Mouse (Mus musculus) liver, embryonic 12.5 days (tissue): ENCODE data around the gene Foxn3. TPM values are rescaled to one million over a fixed set of nuclear protein-coding genes. Genes with fewer than 3 reads are reported as not detected.
A peak's percentile ranks its signal among the peaks of the same experiment; 100 is the strongest.

Experiments used
- ATAC-seq: fragments of 200-750 bp; cut with Nextera tagmentation; 2 replicates; pipeline ENCODE4 v1.8.0; 2017; ENCODE audit warnings: moderate number of reproducible peaks, mild to moderate bottlenecking, moderate library complexity
- H3K27ac ChIP-seq: fragments of 300-500 bp; sonication (generic); 2 replicates; pipeline ENCODE4 v1.5.1; 2016; ENCODE audit warnings: mild to moderate bottlenecking
- H3K27me3 ChIP-seq: fragments of 300-500 bp; sonication (generic); replicated peaks from 2 replicates; pipeline ENCODE4 v1.6.1; 2016; ENCODE audit warnings: mild to moderate bottlenecking, moderate library complexity
- H3K36me3 ChIP-seq: fragments of 300-500 bp; sonication (generic); 2 replicates; pipeline ENCODE4 v1.6.1; 2016; ENCODE audit warnings: mild to moderate bottlenecking, moderate library complexity
- H3K4me1 ChIP-seq: fragments of 300-500 bp; sonication (generic); 2 replicates; pipeline ENCODE4 v1.6.1; 2016
- H3K4me2 ChIP-seq: fragments of 300-500 bp; sonication (generic); 2 replicates; pipeline ENCODE4 v1.6.1; 2016; ENCODE audit warnings: mild to moderate bottlenecking, moderate library complexity
- H3K4me3 ChIP-seq: fragments of 300-500 bp; sonication (generic); 2 replicates; pipeline ENCODE4 v1.5.1; 2016; ENCODE audit warnings: mild to moderate bottlenecking, moderate library complexity
- H3K9ac ChIP-seq: fragments of 300-500 bp; sonication (generic); 2 replicates; pipeline ENCODE4 v1.6.1; 2016; ENCODE audit warnings: mild to moderate bottlenecking, moderate library complexity
- H3K9me3 ChIP-seq: fragments of 300-500 bp; sonication (generic); replicated peaks from 2 replicates; pipeline ENCODE4 v1.6.1; 2016; ENCODE audit warnings: mild to moderate bottlenecking, moderate library complexity
- WGBS: fragments of 180-500 bp; shearing (Covaris S2); methylation state at CpG from one replicate; pipeline ENCODE4 v1.1.7; 2016; ENCODE audit not compliant: insufficient replicate concordance; 5-methylcytosine and 5-hydroxymethylcytosine counted together
- polyA plus RNA-seq: library from polyadenylated mRNA; unstranded; fragments of >200 nt; fragmentation: Nextera tagmentation; extraction: Ambion mirVana; gene quantifications from 2 replicates; pipeline ENCODE4 v1.2.1, GENCODE M21; 2016

The Foxn3 gene
- polyA plus RNA-seq, 1 experiment from 2014 or later = 25.8 TPM

DNA sequence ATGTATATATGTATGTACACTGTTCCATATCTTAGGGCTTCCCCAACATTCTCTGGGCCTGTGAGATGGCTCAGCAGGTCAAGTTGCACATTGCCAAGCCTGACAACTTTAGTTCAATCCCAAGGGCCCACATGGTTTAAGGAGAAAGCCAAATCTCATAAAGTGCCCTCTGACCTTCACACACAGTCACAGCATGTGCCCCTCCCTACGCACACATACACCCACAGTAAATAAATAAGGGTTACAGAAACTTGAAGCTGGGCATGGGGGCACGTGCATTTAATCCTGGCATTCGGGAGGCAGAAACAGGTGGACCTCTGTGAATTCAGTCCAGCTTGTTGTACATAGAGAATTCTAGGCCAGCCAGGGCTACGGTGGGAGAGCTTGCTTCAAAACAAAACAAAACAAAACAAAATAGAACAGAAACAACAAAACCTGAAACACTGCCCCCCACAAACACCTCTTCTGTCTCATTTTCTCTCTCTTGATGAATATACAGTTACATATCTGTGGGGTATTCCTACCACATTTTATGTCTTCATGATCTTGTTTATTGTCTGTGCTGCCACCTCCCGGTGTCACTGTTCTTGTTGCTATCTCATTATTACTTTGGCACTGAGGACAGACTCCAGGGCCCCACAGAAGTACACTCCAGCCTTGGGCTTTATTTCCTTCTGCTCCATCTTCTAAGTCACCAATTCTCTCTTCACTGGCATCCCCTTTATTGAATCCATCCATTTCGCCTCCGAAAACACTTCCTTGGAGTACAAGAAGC is 19.8 kb downstream of the Foxn3 start:
- no peak overlapping the region for H3K4me2 ChIP-seq
- H3K27me3 ChIP-seq = no peaks in the 10 kb centered on the region
- no peak overlapping the region for H3K9ac ChIP-seq
- 80% methylated on average over 7 of the region's 7 CpGs for WGBS
- H3K4me1 ChIP-seq = peaks cover 26% of the 10 kb centered on the region
- no peak overlapping the region for H3K4me3 ChIP-seq
- H3K9me3 ChIP-seq = no peaks in the 10 kb centered on the region
- no peak overlapping the region for H3K27ac ChIP-seq
- no peak for ATAC-seq
- H3K36me3 ChIP-seq = no peaks in the 10 kb centered on the region

DNA sequence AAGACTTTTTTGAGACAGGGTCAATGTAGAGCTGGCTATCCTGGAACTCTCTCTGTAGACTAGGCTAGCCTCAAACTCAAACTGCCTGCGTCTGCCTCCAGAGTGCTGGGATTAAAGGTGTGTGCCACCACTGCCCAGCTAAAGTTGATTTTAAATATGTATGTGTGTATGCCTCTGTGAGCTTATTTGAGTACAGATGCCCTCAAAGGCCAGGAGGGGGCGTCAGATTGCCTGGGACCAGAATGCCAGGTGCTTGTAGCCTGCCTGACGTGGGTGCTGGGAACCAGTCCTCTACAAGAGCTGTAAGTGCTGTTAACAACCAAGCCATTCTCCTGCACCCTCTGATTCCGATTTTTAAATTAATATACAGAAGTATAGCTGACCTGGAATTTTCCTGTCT is 23.2 kb downstream of the Foxn3 start:
- H3K9me3 ChIP-seq = peaks cover 7% of the 10 kb centered on the region; the same call in 1 of the 2 replicates
- H3K27me3 ChIP-seq = no peaks in the 10 kb centered on the region
- H3K27ac ChIP-seq = no peak overlapping the region
- 77% methylated on average over 4 of the region's 4 CpGs for WGBS
- H3K36me3 ChIP-seq = peaks cover 15% of the 10 kb centered on the region
- H3K4me1 ChIP-seq = peaks cover 9% of the 10 kb centered on the region; the same call in 1 of the 2 replicates
- no peak overlapping the region for H3K4me2 ChIP-seq
- no peak overlapping the region for H3K9ac ChIP-seq
- no peak overlapping the region for H3K4me3 ChIP-seq
- ATAC-seq = no peak

DNA sequence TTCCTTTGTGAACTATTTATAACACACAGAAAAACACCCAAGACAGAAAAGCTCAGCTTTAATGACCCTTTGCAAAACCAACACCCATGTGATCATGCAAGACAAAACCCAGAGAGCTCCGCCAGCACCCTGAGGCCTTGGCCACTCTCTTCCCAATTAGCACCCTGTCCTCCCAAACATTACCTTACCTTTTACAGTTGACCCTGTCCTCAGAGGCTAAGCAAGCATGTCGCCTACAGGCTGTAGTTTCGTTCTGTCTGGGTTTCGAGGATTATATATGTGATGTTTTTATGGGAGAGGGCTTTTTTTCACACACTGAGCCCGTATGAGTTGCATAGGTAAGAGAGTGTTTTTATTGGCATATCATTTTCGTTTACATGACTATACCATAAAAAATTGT is 26.1 kb downstream of the Foxn3 start:
- peaks cover 3% of the 10 kb centered on the region; the same call in 1 of the 2 replicates for H3K4me1 ChIP-seq
- H3K4me2 ChIP-seq = no peak overlapping the region
- no peak overlapping the region for H3K9ac ChIP-seq
- H3K9me3 ChIP-seq = peaks cover 11% of the 10 kb centered on the region
- no peak for ATAC-seq
- H3K27ac ChIP-seq = no peak overlapping the region
- no peaks in the 10 kb centered on the region for H3K27me3 ChIP-seq
- no peak overlapping the region for H3K4me3 ChIP-seq
- peaks cover 28% of the 10 kb centered on the region for H3K36me3 ChIP-seq
- WGBS = 76% methylated on average over 6 of the region's 6 CpGs

GRCm38 (mm10) chr12:99536426-99536825 is 27.0 kb downstream of the Foxn3 start:
- Histone ChIP-seq H3K9ac (no peak overlapping the region), H3K27me3 (no peaks in the 10 kb centered on the region), H3K27ac (no peak overlapping the region), H3K9me3 (peaks cover 11% of the 10 kb centered on the region), H3K4me3 (no peak overlapping the region), H3K4me2 (no peak overlapping the region), H3K36me3 (peaks cover 28% of the 10 kb centered on the region), H3K4me1 (peaks cover 7% of the 10 kb centered on the region; the same call in 1 of the 2 replicates)
- 80% methylated on average over 5 of the region's 5 CpGs for WGBS
- no peak for ATAC-seq

- Histone ChIP-seq H3K36me3 (peaks cover 27% of the 10 kb centered on the region), H3K4me3 (no peak overlapping the region), H3K4me1 (peaks cover 29% of the 10 kb centered on the region; the same call in 1 of the 2 replicates), H3K9me3 (peaks cover 11% of the 10 kb centered on the region), H3K4me2 (no peak overlapping the region), H3K27ac (no peak overlapping the region), H3K9ac (no peak overlapping the region), H3K27me3 (no peaks in the 10 kb centered on the region)
- no peak for ATAC-seq
- 41% methylated on average over 7 of the region's 7 CpGs for WGBS
Observed at GRCm38 (mm10) chr12:99532342-99532741, 31.0 kb downstream of the Foxn3 start.

DNA sequence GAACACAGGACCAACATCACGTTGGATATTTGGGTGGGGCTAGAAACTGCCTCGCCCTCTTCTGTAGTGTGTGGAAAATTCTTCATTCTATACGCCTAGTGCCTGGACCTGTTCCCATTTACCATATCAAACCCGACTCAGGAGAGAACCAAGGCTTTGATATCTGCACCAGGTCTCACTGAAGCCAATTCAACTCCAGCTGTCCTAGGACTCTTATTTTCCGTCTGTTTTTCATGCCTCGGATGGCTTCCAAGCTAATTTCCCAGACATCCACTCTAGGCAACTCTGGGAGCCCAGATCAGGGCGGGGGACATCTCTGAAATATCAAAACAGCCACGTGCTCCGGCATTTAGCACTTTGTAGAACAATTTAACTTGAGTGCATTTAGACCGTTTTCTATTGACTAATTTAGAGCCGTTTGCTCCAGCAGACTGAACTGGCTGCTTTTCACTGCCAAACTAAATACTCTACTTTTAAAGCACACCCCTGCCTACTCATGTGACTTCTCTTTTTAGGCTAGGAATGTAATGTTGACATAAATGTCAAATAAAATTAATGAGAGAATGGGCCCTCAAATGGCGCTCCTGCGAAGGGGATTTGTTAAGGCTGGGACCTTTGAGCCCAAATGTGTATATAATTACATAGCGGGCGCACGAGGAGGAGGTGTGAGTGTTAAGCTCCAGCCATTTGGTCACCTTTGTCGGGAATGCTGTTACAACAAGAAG is 33.5 kb downstream of the Foxn3 start:
- peaks cover 10% of the 10 kb centered on the region for H3K36me3 ChIP-seq
- no peak for ATAC-seq
- H3K4me3 ChIP-seq = no peak overlapping the region
- no peak overlapping the region for H3K9ac ChIP-seq
- peaks cover 4% of the 10 kb centered on the region; the same call in 1 of the 2 replicates for H3K9me3 ChIP-seq
- H3K27me3 ChIP-seq = no peaks in the 10 kb centered on the region
- peaks cover 37% of the 10 kb centered on the region for H3K4me1 ChIP-seq
- H3K27ac ChIP-seq = no peak overlapping the region
- WGBS = 74% methylated on average over 17 of the region's 17 CpGs
- no peak overlapping the region for H3K4me2 ChIP-seq

DNA sequence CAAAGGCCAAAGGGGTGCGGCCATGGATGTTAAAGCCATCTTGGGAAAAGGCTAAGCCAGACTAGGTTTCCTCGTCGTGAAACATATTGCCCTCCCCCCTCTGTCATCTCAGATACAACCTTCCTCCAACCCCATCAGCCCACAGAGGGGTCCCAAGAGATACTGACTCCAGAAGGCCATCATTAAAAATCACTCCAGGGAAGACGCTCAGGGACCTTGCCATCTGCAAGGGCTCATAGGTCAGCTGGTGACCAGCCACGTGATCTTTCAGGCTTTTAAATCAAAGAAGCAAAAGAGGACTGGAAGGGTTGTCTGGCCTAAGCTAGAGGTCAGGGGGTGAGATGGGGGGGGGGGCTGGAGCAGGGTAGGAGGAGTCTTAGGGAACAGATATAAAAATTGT is 34.4 kb downstream of the Foxn3 start:
- H3K9me3 ChIP-seq = no peaks in the 10 kb centered on the region
- H3K4me3 ChIP-seq = no peak overlapping the region
- no peak overlapping the region for H3K9ac ChIP-seq
- peaks cover 37% of the 10 kb centered on the region for H3K4me1 ChIP-seq
- no peak overlapping the region for H3K27ac ChIP-seq
- H3K36me3 ChIP-seq = peaks cover under 1% of the 10 kb centered on the region; the same call in 1 of the 2 replicates
- WGBS = 61% methylated on average over 5 of the region's 5 CpGs
- no peak overlapping the region for H3K4me2 ChIP-seq
- H3K27me3 ChIP-seq = no peaks in the 10 kb centered on the region
- no peak for ATAC-seq

DNA sequence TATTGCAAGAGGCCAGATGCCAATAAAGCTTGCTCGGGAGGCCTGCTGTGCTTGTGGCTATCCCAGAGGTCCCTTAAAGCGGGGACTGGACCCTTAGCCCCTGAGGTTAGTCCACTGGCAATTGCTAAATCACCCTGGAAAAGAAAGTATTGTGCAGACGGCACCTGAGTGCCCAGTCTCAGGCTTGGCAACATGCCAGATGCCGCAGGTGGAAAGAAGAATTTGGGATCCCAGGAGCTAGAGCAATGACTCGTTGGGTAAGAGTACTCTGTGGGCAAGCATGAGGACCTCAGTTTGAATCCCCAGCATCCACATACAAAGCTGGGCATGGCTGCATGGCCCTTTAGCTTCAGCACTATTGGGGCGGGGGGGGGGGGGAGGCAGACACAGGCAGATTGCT is 35.9 kb downstream of the Foxn3 start:
- H3K27me3 ChIP-seq = no peaks in the 10 kb centered on the region
- H3K4me1 ChIP-seq = peaks cover 35% of the 10 kb centered on the region
- ATAC-seq = no peak
- WGBS = 73% methylated on average over 6 of the region's 6 CpGs
- H3K4me2 ChIP-seq = no peak overlapping the region
- no peak overlapping the region for H3K4me3 ChIP-seq
- H3K9me3 ChIP-seq = no peaks in the 10 kb centered on the region
- no peaks in the 10 kb centered on the region for H3K36me3 ChIP-seq
- no peak overlapping the region for H3K27ac ChIP-seq
- no peak overlapping the region for H3K9ac ChIP-seq

GRCm38 (mm10) chr12:99526571-99527140 is 36.7 kb downstream of the Foxn3 start:
- Histone ChIP-seq H3K9ac (no peak overlapping the region), H3K9me3 (no peaks in the 10 kb centered on the region), H3K27me3 (no peaks in the 10 kb centered on the region), H3K36me3 (no peaks in the 10 kb centered on the region), H3K4me1 (peaks cover 30% of the 10 kb centered on the region), H3K4me2 (no peak overlapping the region), H3K27ac (no peak overlapping the region), H3K4me3 (no peak overlapping the region)
- ATAC-seq = 0 out of 2 replicates have a peak, but pooled peaks have one; percentile 31
- WGBS = 50% methylated on average over 9 of the region's 9 CpGs

- H3K4me2 ChIP-seq = no peak overlapping the region
Observed at GRCm38 (mm10) chr12:99522882-99523281, 40.5 kb downstream of the Foxn3 start.

DNA sequence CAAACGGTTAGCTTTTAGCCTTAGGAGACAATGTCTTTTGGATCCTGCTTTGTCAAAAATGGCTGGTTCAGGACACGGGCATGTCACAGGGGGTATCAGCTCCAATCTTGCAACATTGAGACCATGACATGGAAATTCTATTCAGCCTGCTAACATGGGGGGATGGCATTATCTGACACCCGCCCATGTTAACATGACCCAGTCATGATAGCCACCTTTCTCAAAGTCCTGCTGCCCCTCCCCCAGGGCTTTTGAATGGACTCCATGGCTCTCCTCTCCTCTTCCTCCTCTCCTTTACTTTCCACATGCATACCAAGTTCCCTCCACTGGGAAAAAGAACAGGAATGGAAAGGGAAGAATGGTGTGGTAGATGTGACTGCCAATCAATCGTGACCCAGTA is 43.5 kb downstream of the Foxn3 start:
- Histone ChIP-seq H3K4me3 (no peak overlapping the region), H3K9me3 (no peaks in the 10 kb centered on the region), H3K27ac (no peak overlapping the region), H3K4me2 (no peak overlapping the region), H3K9ac (no peak overlapping the region), H3K4me1 (peaks cover 25% of the 10 kb centered on the region; the same call in 1 of the 2 replicates), H3K27me3 (no peaks in the 10 kb centered on the region), H3K36me3 (no peaks in the 10 kb centered on the region)
- 68% methylated on average over 4 of the region's 4 CpGs for WGBS
- ATAC-seq = no peak

More at GRCm38 (mm10) chr12:99522882-99523281, 40.5 kb downstream of the Foxn3 start:
- peaks cover 28% of the 10 kb centered on the region; the same call in 1 of the 2 replicates for H3K4me1 ChIP-seq
- no peaks in the 10 kb centered on the region for H3K36me3 ChIP-seq
- no peaks in the 10 kb centered on the region for H3K27me3 ChIP-seq
- no peak overlapping the region for H3K9ac ChIP-seq
- no peak overlapping the region for H3K4me3 ChIP-seq
- H3K9me3 ChIP-seq = no peaks in the 10 kb centered on the region
- 71% methylated on average over 2 of the region's 2 CpGs for WGBS
- H3K27ac ChIP-seq = no peak overlapping the region
- ATAC-seq = no peak

GRCm38 (mm10) chr12:99519191-99519614 is 44.2 kb downstream of the Foxn3 start:
- WGBS = 73% methylated on average over 9 of the region's 9 CpGs
- H3K27ac ChIP-seq = no peak overlapping the region
- peaks cover 26% of the 10 kb centered on the region for H3K4me1 ChIP-seq
- no peak for ATAC-seq
- H3K9me3 ChIP-seq = no peaks in the 10 kb centered on the region
- H3K9ac ChIP-seq = no peak overlapping the region
- H3K4me2 ChIP-seq = no peak overlapping the region
- no peaks in the 10 kb centered on the region for H3K27me3 ChIP-seq
- H3K4me3 ChIP-seq = no peak overlapping the region
- no peaks in the 10 kb centered on the region for H3K36me3 ChIP-seq
